Mouse (Mus musculus) adrenal gland, adult 2 months (tissue): ENCODE data around the gene Vegfa. TPM values are rescaled to one million over a fixed set of nuclear protein-coding genes. Genes with fewer than 3 reads are reported as not detected.

Experiments
- DNase-seq: peaks from one replicate; pipeline ENCODE4 v3.0.0; 2021
- polyA plus RNA-seq: library from polyadenylated mRNA; depleted of rRNA; stranded (reverse); fragments of >200 nt; gene quantifications from 2 replicates; pipeline ENCODE4 v1.2.3, GENCODE M21; 2012
- total RNA-seq, 2 experiments: library from RNA; stranded (reverse); gene quantifications; 2 replicates each; pipeline ENCODE4 v1.2.3; 2021

Gene Vegfa
- total and polyA plus RNA-seq, 3 experiments = 395 to 751 (median 486) TPM

- DNase-seq = peak; percentile 37
Observed at GRCm38 (mm10) chr17:46051356-46051755, 19.2 kb upstream of the Vegfa start.

GRCm38 (mm10) chr17:46049567-46049966, 17.4 kb upstream of the Vegfa start:
- DNase-seq = no peak

- no peak for DNase-seq
Observed at GRCm38 (mm10) chr17:46048184-46048583, 16.0 kb upstream of the Vegfa start.

GRCm38 (mm10) chr17:46045742-46046141, 13.6 kb upstream of the Vegfa start:
- no peak for DNase-seq

- DNase-seq = no peak
Observed at GRCm38 (mm10) chr17:46044953-46045352, 12.8 kb upstream of the Vegfa start.

- DNase-seq = no peak
Observed at GRCm38 (mm10) chr17:46042158-46042557, 10.0 kb upstream of the Vegfa start.

GRCm38 (mm10) chr17:46041679-46042078, 9.5 kb upstream of the Vegfa start:
- no peak for DNase-seq

GRCm38 (mm10) chr17:46041223-46041622, 9.1 kb upstream of the Vegfa start:
- peak; percentile 61 for DNase-seq

GRCm38 (mm10) chr17:46040561-46040960, 8.4 kb upstream of the Vegfa start:
- DNase-seq = no peak

GRCm38 (mm10) chr17:46038906-46039305, 6.7 kb upstream of the Vegfa start:
- no peak for DNase-seq

- DNase-seq = peak; percentile 82
Observed at GRCm38 (mm10) chr17:46036400-46036799, 4.2 kb upstream of the Vegfa start.

- DNase-seq = no peak
Observed at GRCm38 (mm10) chr17:46034110-46034509, 1.9 kb upstream of the Vegfa start.

- DNase-seq = no peak
Observed at GRCm38 (mm10) chr17:46033607-46034006, 1.4 kb upstream of the Vegfa start.

GRCm38 (mm10) chr17:46033122-46033521, 953 bp upstream of the Vegfa start:
- DNase-seq = no peak

GRCm38 (mm10) chr17:46031621-46032211, 453 bp downstream of the Vegfa start:
- peak; percentile 88 for DNase-seq

- DNase-seq = peak; percentile 93
Observed at GRCm38 (mm10) chr17:46030731-46031620, 1.2 kb downstream of the Vegfa start.

GRCm38 (mm10) chr17:46030323-46030730, 1.8 kb downstream of the Vegfa start:
- peak; percentile 83 for DNase-seq

- DNase-seq = peak; percentile 65
Observed at GRCm38 (mm10) chr17:46029554-46030207, 2.5 kb downstream of the Vegfa start.

- DNase-seq = no peak
Observed at GRCm38 (mm10) chr17:46029052-46029553, 3.1 kb downstream of the Vegfa start.

- DNase-seq = peak; percentile 84
Observed at GRCm38 (mm10) chr17:46028210-46029051, 3.7 kb downstream of the Vegfa start.

GRCm38 (mm10) chr17:46027066-46027917, 4.9 kb downstream of the Vegfa start:
- DNase-seq = peak; percentile 87
